Mouse (Mus musculus) ES-E14 (cell line): ENCODE data around the gene Rtn1. TPM values are rescaled to one million over a fixed set of nuclear protein-coding genes. Genes with fewer than 3 reads are reported as not detected.

Experiments
- DNase-seq: peaks from one replicate; pipeline ENCODE4 v3.0.0-alpha.2; 2013; ENCODE audit warnings: low read depth, low spot score
- H3K27ac ChIP-seq: 2 replicates; pipeline ENCODE4 v1.5.1; 2012; ENCODE audit warnings: low read depth, mild to moderate bottlenecking, low read length, moderate library complexity, mixed read lengths; ENCODE audit not compliant: poor library complexity, insufficient read depth, severe bottlenecking
- H3K36me3 ChIP-seq: 2 replicates; pipeline ENCODE4 v1.6.1; 2012; ENCODE audit warnings: mild to moderate bottlenecking, low read length, moderate library complexity, mixed read lengths; ENCODE audit not compliant: control insufficient read depth, poor library complexity, insufficient read depth, severe bottlenecking
- H3K4me1 ChIP-seq, 2 experiments: fragments of 150-350 bp in 1 of 2; sonication (generic) in 1 of 2; 2 replicates each; pipeline ENCODE4 v1.6.1; 2012; ENCODE audit warnings: low read length in 2 of 2, mild to moderate bottlenecking in 1 of 2, mixed read lengths in 1 of 2; ENCODE audit not compliant: control insufficient read depth in 2 of 2, insufficient read depth in 2 of 2, poor library complexity in 1 of 2
- H3K4me3 ChIP-seq, 2 experiments: fragments of 150-350 bp in 1 of 2; sonication (generic) in 1 of 2; 2 replicates each; pipeline ENCODE4 v1.5.1; 2012; ENCODE audit warnings: low read length in 2 of 2, low read depth in 1 of 2, mild to moderate bottlenecking in 1 of 2, mixed read lengths in 1 of 2; ENCODE audit not compliant: insufficient read depth in 1 of 2, poor library complexity in 1 of 2, severe bottlenecking in 1 of 2
- H3K9ac ChIP-seq: 2 replicates; pipeline ENCODE4 v1.6.1; 2012; ENCODE audit warnings: low read depth, mild to moderate bottlenecking, low read length, mixed read lengths; ENCODE audit not compliant: poor library complexity, insufficient read depth, severe bottlenecking
- H3K9me3 ChIP-seq: fragments of 150-350 bp; sonication (generic); 2 replicates; pipeline ENCODE4 v1.6.1; 2012; ENCODE audit warnings: low read depth, mild to moderate bottlenecking, low read length; ENCODE audit not compliant: control insufficient read depth, insufficient read depth
- CHD2 ChIP-seq: IDR thresholded peaks from 2 replicates; pipeline ENCODE4 v1.6.1; 2014; ENCODE audit warnings: mild to moderate bottlenecking, low read depth, low read length, inconsistent platforms
- HCFC1 ChIP-seq: IDR thresholded peaks from 2 replicates; pipeline ENCODE4 v1.6.1; 2012; ENCODE audit warnings: low read length, inconsistent platforms, borderline replicate concordance; ENCODE audit not compliant: insufficient read depth
- MAFK ChIP-seq: IDR thresholded peaks from 2 replicates; pipeline ENCODE4 v1.6.1; 2014; ENCODE audit warnings: mild to moderate bottlenecking, low read depth, low read length, inconsistent platforms; ENCODE audit not compliant: insufficient read depth
- ZC3H11A ChIP-seq: IDR thresholded peaks from 2 replicates; pipeline ENCODE4 v1.6.1; 2012; ENCODE audit warnings: low read depth, mild to moderate bottlenecking, inconsistent platforms, low read length, borderline replicate concordance
- ZNF384 ChIP-seq: IDR thresholded peaks from 2 replicates; pipeline ENCODE4 v1.6.1; 2012; ENCODE audit warnings: low read depth, low read length, inconsistent platforms
- in situ Hi-C, 2 experiments: fragments of 600-800 bp; cut with MboI; formaldehyde crosslinking; loops; one replicate each; pipeline ENCODE4 v1.15.1; 2025; ENCODE audit warnings: low sequenced_read_pairs in 2 of 2, inconsistent platforms in 1 of 2; ENCODE audit not compliant: unreplicated experiment in 2 of 2
- total RNA-seq: library from RNA; depleted of rRNA; stranded (reverse); fragments of 300-350 nt; gene quantifications from 2 replicates; pipeline ENCODE4 v1.2.3, GENCODE M21; 2012

The Rtn1 gene
- total RNA-seq, 1 experiment, result 8.7 TPM

DNA sequence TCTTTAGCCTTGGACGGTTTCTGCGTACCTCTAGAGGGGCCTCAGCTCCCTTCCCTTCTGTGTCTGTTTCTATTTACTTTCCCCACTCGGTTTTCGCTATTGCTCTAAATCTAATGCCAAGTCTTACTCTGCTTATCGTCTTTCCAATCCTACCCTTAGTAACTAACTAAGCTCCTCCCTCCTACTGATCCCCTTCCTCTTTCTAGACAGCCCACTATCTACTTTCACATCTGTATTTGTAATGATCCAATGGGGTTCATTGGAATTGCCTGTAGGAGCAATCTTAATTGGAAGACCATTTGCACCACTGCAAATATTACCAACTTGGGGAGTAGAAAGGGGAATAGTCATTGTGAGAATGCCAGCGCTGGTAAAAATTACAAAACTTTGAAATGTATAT, 98.0 kb downstream of the Rtn1 start:
- in situ Hi-C loops, result no loop called here
- no peaks in the 10 kb centered on the region for H3K4me1 ChIP-seq
- no peak overlapping the region for H3K9ac ChIP-seq
- TF ChIP-seq CHD2 (no peak), ZNF384 (no peak), MAFK (no peak), ZC3H11A (no peak), HCFC1 (no peak)
- H3K9me3 ChIP-seq, result no peaks in the 10 kb centered on the region
- no peak overlapping the region for H3K27ac ChIP-seq
- H3K4me3 ChIP-seq, result no peak overlapping the region
- no peak for DNase-seq
- no peaks in the 10 kb centered on the region for H3K36me3 ChIP-seq

- Histone ChIP-seq H3K9ac (no peak overlapping the region), H3K27ac (no peak overlapping the region), H3K9me3 (no peaks in the 10 kb centered on the region), H3K36me3 (no peaks in the 10 kb centered on the region), H3K4me3 (no peak overlapping the region), H3K4me1 (no peaks in the 10 kb centered on the region; a peak in 1 of 4 replicates)
- in situ Hi-C loops, result no loop called here
- TF ChIP-seq ZC3H11A (no peak), HCFC1 (no peak), MAFK (no peak), ZNF384 (no peak), CHD2 (no peak)
- no peak for DNase-seq
Measured at GRCm38 (mm10) chr12:72308506-72308905, 100.3 kb downstream of the Rtn1 start.

DNA sequence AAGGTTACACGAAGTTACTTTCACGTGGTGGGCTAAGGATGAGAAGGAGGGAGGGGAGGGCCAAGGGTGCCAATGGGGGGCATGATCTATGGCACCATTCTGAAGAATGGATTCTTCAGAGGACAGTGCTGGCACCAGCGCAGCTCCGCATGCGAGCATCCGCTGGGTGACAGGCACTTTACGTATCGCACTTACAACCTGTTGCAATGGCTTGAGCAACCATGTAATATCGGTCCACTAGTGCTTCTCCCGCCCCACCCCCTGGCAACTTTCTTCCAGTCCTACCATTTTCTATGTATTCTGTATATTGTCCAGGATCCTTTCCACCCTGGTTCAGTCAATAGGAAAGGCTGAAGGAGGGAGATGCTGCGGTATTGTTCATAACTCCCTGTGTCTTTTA, 102.6 kb downstream of the Rtn1 start:
- Histone ChIP-seq H3K27ac (no peak overlapping the region), H3K4me1 (no peaks in the 10 kb centered on the region; a peak in 1 of 4 replicates), H3K4me3 (no peak overlapping the region), H3K9me3 (no peaks in the 10 kb centered on the region), H3K36me3 (no peaks in the 10 kb centered on the region), H3K9ac (no peak overlapping the region)
- TF ChIP-seq ZC3H11A (no peak), CHD2 (no peak), MAFK (no peak), ZNF384 (no peak), HCFC1 (no peak)
- DNase-seq, result no peak
- in situ Hi-C loops, result no loop called here

DNA sequence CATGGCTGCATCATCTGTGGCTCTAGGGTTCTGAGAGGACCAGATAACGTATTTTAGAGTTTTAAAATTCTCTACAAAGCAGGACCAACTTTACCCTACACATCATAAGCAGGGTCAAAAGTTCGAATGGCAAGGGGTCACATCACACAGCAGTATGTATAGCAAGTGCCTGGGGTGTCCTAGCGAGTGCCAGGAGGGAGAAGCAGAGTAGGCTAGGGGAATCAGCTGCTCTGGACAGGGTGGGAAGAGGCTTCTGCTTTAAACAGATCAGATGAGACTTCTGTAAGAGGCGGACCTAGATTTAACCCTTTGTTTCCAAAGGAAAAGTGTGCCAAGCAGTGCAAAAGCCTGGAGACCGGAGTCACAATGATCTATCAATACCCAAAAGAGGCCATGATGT, 103.4 kb downstream of the Rtn1 start:
- Histone ChIP-seq H3K4me3 (no peak overlapping the region), H3K27ac (no peak overlapping the region), H3K9me3 (no peaks in the 10 kb centered on the region), H3K4me1 (no peaks in the 10 kb centered on the region; a peak in 1 of 4 replicates), H3K9ac (no peak overlapping the region), H3K36me3 (no peaks in the 10 kb centered on the region)
- TF ChIP-seq ZNF384 (no peak), MAFK (no peak), ZC3H11A (no peak), HCFC1 (no peak), CHD2 (no peak)
- in situ Hi-C loops, result no loop called here
- DNase-seq, result no peak

DNA sequence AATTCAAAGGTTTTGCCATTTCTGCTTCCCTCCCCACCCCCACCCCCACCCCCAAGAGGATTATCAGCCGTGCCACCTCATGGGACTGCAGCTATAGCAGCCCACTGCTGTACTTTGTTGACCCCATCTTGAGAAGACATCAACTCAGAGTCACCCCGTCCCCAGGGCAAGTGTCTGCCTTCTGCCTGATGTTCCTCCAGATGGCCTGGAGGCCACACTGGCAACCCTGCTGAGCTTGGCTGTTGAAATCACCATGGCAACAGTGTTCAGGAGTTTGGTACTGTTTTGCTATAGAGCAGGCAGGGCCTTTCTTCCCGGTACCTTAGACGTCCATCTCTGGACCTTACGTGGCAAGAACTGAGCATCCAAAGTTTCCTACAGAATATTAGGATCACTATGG, 103.9 kb downstream of the Rtn1 start:
- no peak overlapping the region for H3K9ac ChIP-seq
- H3K9me3 ChIP-seq, result no peaks in the 10 kb centered on the region
- H3K4me3 ChIP-seq, result no peak overlapping the region
- no peaks in the 10 kb centered on the region for H3K36me3 ChIP-seq
- in situ Hi-C loops, result no loop called here
- DNase-seq, result no peak
- no peak overlapping the region for H3K27ac ChIP-seq
- H3K4me1 ChIP-seq, result no peaks in the 10 kb centered on the region; a peak in 1 of 4 replicates
- no peak for TF ChIP-seq MAFK
- TF ChIP-seq HCFC1, result no peak
- no peak for TF ChIP-seq ZC3H11A
- no peak for TF ChIP-seq ZNF384
- no peak for TF ChIP-seq CHD2
